Mouse (Mus musculus): ENCODE data around the gene Il13ra1. TPM values are rescaled to one million over a fixed set of nuclear protein-coding genes. Genes with fewer than 3 reads are reported as not detected.
A peak's percentile ranks its signal among the peaks of the same experiment; 100 is the strongest.

The Il13ra1 gene
- total RNA-seq (2014; fragmentation: Nextera tagmentation) = not detected in 2 replicates
- total RNA-seq (2017) = not detected in 2 replicates

DNA sequence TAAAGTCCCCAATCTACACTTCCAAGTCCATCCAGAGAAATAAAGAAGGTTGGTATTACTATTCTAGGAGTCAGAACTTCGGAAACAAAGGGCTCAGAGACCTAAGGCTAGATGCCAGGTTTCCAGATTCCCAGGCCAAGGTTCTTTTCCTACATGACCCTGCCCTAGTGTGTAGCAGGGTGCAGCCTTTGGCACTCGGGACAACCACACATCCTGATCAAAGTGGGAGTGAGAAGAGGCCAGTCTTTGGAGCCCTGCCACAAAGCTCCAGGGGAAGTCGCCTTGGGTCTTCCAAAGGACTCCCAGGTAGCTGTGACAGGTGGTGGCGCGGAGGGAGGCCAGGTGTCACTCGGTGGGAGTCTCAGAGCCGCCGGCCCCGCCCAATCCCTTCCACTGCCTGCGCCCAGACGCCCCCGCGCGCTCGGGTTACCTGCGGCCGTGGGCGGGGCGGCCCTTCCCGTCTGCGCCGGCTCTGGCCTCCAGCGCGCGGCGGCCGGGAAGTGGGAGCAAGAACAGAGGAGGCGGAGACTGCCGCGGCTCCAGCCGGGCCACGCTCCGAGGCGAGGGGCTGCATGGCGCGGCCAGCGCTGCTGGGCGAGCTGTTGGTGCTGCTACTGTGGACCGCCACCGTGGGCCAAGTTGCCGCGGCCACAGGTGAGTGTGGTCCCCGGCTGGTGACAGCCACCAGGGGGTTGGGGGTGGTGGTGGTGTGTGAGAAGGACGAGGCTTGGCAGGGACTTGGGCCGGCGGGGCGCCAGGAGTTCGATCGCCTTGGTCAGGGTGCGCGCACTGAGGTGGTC lies at the start of gene Il13ra1:
Gene Il13ra1 (plus strand): TSS at position 489 of the 800 bp plus-strand sequence.
- no peak for ATAC-seq (replicated peaks; ENCODE audit: low FRiP score, low TSS enrichment, poor library complexity, severe bottlenecking)

DNA sequence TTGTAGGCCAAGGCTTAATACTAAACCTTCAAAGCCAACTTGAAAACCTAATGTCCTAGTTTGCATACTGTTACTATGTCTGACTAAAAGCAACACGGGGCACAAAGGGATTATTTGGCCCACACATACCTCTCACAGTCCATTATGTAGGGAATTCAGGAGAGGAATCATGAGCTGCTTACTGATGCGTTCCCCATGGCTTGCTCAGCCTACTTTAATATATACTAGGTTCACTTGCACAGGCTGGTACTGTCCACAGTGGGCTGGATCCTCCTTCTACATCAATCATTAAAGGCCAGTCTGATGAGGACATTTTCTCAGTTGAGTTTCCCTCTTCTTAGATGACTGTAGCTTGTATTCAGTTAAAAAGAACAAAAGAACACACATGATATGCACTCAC lies 37.9 kb upstream of the Il13ra1 start:
- ATAC-seq (replicated peaks; ENCODE audit: low FRiP score, low TSS enrichment, poor library complexity, severe bottlenecking) = no peak

DNA sequence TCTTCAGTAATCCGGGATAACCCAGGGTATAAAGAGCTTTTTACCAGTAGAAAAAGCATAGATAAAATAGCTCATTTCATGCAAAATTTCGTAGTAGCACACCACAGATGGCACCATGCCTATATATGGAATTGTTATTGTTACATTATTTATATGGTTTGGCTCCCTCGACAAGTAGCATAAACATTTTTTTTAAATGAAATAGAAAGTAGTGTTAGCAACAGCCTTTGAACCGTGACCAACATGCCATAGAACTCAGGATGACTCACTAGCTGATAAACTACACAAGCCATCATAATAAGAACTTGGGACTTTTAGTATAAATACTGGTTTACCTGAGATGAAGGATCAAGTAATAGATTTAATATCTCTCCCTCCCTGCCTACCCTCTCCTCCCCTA lies 34.7 kb upstream of the Il13ra1 start:
- ATAC-seq (replicated peaks; ENCODE audit: low FRiP score, low TSS enrichment, poor library complexity, severe bottlenecking) = no peak

DNA sequence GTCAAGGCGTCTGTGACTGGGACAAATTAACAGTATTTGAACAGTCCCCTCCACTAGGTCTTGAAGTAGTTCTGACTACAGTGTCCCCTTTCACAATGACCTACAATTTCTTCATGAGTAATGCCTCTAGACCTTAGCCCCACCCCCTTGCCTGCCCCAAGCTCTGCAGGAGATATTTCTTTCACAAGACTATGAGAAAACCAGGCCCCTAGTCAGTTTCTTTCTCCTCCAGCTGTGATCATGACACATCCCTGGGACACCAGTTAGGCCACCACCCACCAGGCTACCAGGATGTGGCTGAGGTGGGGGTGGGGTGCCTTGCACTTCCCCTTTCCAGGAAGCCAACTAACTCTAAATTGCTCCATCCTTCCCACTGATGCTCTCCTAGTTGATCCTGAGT lies 29.0 kb upstream of the Il13ra1 start:
- ATAC-seq (replicated peaks; ENCODE audit: low FRiP score, low TSS enrichment, poor library complexity, severe bottlenecking) = no peak

DNA sequence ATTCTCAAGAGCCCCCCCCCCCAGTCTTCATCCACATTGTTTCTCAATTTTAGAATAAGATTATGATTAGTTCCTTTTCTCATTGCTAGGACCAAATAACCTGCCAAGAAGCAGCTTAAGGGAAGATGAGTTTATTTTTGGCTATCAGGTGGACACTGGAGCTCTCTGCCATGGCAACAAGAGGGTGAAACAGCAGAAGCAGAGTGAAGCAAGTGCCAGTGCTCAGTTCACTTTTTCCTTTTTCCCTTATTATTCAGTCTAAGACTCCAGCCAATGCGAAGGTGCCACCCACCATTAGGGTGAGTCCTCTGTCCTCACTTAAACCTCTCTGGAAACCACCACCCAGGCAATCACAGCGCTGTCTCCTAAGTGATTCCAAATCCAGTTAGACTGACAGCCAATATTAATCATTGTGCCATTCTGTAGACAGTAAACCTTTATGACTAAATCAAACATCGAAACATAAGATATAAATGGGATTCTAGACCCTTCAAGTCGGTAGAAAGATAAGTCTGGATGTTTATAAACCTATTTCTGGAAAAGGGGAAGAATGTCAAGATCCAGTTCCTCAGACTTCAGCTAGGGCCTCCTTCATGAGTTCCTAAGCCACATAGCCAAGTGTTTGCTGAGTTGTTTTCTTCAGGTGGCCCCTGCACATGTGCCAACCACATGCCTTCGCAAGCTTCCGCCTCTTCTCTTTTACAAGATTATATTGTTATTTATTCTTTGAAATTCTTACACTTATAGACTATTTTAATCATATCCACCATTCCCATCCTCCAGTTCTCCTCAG lies 23.2 kb upstream of the Il13ra1 start:
- no peak for ATAC-seq (replicated peaks; ENCODE audit: low FRiP score, low TSS enrichment, poor library complexity, severe bottlenecking)

DNA sequence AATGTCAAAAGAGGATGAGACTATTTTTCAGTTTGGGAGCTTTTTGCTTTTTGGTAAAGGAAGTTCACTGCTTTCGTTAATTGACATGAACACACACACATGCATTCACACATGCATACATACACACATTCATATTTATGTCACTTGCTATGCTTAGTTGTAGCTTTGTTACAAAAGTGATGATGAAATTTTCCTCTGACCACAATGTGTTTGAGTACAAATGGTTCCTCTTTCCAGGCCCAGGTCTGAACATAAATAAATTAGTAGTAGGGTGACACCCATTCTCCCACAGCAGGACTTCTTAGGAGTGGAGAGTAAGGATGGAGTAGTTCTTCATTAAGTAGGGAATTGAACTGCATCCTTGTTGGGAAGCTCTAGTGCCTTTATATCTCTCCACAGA lies 11.0 kb upstream of the Il13ra1 start:
- no peak for ATAC-seq (replicated peaks; ENCODE audit: low FRiP score, low TSS enrichment, poor library complexity, severe bottlenecking)

DNA sequence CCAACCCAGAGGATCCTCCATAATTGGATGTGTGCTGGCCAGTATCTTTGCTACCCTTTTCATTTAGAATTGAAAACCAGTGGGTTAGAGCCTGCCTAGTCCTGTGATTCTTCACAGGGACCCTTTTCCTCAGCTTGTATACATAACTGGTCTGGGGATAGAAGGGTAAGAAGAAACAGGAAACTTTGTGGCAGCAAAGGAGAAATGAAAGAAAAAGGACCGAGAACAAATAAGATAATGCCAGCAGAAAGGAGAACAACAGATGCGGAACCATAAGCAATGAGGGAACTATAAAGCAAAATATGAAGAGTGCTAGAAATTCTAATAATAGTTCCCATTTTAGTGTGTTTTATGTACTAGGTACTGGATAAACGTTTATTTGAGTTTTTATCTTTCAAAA lies 10.6 kb upstream of the Il13ra1 start:
- ATAC-seq (replicated peaks; ENCODE audit: low FRiP score, low TSS enrichment, poor library complexity, severe bottlenecking) = no peak

DNA sequence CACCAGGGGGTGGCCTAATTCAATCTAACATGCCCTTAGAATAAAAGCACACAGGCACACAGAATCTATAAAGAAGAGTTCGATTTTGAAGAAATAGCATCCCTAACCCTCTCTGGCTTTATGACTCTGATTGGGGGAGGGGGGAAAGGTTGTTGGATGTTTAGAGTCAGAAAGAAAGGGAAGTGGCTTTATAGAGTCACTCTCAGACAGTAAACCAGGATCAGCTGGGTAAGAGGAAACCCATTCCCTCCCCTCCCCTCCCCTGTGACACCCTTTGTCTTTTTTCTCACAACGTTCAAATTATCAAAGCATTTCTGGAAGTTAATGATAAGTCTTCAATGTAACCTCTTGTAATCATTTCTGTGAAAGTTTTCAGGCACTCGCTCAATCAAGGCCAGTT lies 3.3 kb upstream of the Il13ra1 start:
- ATAC-seq (replicated peaks; ENCODE audit: low FRiP score, low TSS enrichment, poor library complexity, severe bottlenecking) = no peak

DNA sequence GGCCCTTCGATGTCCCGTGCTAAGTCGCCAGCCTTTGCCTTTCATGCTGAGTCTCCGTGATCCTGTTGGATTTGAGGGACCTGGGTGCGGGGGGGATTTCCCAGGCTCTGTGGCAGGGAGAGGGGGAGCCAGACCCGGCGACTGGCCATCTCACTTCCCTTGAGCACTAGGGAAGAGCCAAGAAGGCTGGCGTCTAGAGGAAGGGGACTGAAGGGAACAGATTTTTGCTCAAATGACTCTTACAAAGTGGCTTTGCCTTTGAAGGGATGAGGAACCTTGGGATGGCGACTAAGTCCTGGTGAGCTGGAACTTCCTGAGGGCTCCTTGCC lies 476 bp downstream of the Il13ra1 start:
- ATAC-seq (replicated peaks; ENCODE audit: low FRiP score, low TSS enrichment, poor library complexity, severe bottlenecking) = no peak

DNA sequence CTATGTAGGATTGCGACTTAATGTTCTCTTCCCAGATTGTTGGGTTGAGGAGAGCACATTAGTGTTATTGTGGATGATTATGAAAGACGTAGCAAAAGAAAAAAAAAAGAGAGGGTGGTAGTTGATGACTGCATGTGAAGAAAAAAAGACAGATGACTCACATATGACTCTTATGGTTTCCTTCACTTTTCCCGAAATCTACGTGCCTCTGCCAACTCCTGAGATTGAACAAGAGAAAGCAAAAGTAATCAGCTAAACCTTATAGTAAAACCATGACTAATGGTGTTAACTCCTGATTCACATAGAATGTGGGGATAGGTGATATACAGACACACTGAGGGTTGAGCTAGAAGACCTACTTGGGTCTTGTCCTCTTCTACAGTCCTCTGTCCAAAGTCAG lies 3.3 kb downstream of the Il13ra1 start:
- no peak for ATAC-seq (replicated peaks; ENCODE audit: low FRiP score, low TSS enrichment, poor library complexity, severe bottlenecking)

DNA sequence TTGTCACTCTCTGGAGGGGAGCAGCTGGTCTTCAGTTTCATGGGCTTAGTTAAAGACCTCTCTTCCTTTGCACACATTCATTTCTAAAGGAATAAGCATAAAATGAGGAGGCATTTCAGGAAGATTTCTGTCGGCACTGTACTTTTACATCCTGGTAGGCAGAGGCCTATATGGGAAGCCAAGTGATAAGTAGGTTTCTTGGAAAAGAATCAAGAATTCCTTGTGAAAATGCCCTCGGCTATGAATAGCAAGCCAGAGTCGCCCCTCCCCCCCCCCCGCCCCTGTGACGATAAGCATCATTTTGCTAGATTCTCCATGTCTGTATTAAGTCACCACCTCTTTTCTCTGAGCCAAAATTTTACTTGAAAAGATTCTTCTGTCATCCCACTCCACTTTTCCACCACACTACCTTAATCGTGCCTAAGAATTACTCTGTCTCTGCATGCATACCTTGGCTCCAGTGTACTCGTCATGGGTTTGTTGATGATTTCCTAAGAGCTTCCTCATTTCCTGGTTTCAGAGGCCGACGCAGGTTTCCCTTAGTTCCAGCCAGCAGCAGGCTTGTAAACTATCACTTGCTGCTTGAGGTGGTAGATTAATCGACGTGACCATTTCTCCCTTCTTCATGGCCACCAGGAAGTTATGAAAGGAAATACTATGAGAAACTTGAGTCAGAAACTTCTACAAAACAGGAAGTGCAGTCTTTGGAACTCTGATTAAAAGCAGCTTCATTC lies 17.3 kb downstream of the Il13ra1 start:
- no peak for ATAC-seq (replicated peaks; ENCODE audit: low FRiP score, low TSS enrichment, poor library complexity, severe bottlenecking)

DNA sequence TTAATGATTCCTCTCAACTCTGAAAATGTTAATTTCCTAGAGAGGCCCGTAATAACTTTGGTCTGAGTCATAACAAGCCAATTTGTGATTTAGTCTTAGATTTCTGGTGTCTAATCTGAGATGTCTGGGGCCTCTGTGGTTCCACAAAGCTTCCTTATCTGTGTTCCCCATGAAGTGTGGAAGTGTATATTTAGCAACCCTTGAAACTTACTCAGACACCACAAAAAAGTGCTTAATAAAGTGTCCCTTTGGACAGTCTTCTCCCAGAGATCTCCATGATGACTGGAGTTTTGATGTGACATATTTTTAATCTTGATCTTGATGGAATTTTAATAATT lies 17.8 kb downstream of the Il13ra1 start:
- ATAC-seq (replicated peaks; ENCODE audit: low FRiP score, low TSS enrichment, poor library complexity, severe bottlenecking) = no peak

DNA sequence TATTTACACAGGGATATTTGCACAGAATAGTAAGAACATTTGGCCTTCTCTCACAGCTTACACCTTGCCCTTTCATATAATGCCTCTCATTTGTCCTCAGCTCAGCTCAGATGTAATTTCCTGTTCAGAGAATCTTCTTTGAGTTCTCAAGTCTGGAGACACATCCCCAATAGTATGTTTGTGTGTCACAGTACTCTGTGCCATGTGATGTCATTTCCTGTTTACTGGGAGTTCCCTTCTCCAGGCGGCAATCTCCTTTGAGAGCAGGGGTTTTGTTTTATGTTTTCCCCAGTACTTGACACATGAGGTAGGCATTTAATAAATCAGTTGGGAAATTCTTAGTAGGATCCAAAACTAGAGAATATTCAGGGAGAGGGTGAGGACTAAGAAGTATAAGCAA lies 24.4 kb downstream of the Il13ra1 start:
- no peak for ATAC-seq (replicated peaks; ENCODE audit: low FRiP score, low TSS enrichment, poor library complexity, severe bottlenecking)

DNA sequence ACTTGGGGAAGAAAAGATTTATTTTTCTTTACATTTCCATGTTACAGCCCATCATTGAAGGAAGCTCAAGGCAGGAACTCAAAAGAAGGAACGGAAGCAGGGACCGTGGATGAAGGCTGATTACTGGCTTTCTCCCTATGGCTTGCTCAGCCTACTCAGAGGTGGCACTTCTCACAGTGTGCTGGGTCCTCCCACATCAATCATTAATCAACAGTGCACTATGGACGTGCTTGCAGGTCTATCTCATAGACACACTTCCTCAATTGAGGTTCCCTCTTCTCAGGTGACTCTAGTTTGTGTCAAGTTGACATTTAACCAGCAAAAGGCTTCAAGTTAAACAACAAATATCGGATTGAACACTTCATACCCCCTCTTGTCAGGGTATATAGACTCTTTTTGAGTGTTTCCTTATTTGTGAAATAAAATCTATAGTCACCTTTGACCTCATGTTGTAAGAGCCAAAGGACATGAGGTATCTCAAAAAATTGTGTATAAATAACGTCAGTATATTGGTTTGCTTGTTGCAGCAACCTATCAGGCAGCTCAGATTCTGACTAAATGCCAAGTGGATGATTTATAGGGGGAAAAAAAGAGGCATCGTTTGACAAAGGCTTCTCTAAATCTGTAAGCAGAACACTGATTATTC lies 30.2 kb downstream of the Il13ra1 start:
- ATAC-seq (replicated peaks; ENCODE audit: low FRiP score, low TSS enrichment, poor library complexity, severe bottlenecking) = no peak

DNA sequence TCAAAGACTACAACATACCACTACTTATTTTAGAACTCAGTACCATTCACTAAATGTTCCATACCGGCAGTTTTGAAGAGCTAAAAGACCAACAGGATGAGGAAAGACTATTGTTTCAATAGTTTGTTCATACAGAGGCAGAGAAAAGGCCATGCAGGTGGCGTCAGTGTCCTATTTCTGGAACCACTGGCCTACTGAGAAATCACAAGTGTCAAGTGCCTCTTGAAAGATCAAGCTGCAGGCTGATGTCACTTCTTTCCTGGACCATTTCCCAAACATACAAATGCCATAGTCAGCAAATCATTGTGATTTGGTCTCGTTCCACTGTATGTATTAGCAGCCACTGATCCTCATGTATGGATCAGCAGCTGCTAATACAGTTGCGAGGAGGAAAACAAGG lies 34.8 kb downstream of the Il13ra1 start:
- no peak for ATAC-seq (replicated peaks; ENCODE audit: low FRiP score, low TSS enrichment, poor library complexity, severe bottlenecking)

DNA sequence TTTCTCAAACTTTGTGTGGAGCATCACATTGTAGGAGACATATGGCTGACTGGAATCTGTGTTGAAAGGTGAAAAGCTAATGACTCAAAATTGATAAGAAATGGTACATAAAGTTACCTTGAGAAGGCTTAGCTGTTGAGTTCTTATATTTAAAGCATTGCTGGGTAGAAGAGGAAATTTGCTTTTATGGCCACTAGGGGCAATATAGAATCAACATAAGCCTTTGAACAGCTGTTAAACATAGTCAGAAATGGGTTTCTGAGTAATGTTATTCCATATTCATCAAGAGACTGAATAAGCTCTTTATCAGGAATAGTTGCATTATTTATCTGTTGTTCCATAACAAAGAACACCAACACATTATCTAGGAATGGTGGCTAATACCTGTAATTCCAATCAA lies 38.2 kb downstream of the Il13ra1 start:
- ATAC-seq (replicated peaks; ENCODE audit: low FRiP score, low TSS enrichment, poor library complexity, severe bottlenecking) = no peak

DNA sequence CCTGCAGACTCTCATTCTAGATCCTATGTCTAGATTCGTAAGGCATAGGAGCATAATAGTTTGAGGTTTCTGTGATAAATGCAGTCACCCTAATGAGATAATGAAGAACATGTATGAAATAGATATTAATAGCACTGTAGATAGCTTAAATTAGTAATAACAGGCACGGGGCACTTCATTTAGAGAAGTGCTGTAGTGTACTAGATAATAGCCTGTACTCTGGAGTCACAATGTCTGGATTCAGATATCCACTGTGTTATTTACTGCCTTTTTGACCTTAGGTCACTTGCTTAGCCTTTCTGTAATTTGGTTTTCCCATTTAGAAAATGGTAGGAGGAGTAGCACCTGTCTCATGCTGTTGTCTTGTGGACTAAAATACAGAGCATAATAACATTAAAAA lies 44.8 kb downstream of the Il13ra1 start:
- no peak for ATAC-seq (replicated peaks; ENCODE audit: low FRiP score, low TSS enrichment, poor library complexity, severe bottlenecking)

DNA sequence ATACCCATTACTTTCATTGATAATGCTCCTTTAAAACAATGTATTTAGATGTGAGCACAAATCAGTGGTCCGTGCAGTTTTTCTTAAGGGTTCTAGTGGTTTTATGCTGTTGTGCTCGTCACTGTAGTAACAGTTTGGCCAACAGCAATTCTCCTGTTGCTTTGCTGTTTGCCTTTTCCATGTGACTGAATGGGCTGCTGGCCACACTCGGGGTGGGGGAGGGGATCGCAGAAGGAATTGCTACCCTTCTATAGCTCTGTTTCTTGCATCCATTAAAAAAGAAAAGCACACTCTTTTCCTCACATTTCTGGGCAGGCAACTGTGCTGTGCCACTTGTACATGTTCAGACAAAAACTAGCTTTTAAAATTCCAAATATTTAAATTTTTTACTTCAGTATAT lies 49.7 kb downstream of the Il13ra1 start:
- ATAC-seq (replicated peaks; ENCODE audit: low FRiP score, low TSS enrichment, poor library complexity, severe bottlenecking) = no peak

DNA sequence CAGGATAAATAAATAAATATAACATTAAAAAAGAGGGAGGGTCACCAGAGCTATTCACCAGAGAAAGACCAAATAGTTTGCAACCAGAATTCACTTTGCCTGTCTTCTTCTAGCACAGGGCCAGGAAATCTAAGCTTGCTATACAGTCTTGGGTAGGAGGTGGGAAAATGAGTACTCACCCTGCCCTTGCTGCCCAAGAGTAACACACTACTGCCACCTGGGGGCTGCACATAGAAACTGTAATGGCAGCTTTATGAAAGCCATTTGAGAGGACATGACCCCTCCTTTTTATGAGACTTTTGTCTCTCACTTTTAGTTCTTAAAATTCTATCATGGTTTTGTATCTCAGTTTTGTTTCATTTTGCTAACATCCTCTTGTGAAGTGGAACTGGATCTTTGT lies 71.7 kb downstream of the Il13ra1 start:
- ATAC-seq (replicated peaks; ENCODE audit: low FRiP score, low TSS enrichment, poor library complexity, severe bottlenecking) = peak; percentile 63

DNA sequence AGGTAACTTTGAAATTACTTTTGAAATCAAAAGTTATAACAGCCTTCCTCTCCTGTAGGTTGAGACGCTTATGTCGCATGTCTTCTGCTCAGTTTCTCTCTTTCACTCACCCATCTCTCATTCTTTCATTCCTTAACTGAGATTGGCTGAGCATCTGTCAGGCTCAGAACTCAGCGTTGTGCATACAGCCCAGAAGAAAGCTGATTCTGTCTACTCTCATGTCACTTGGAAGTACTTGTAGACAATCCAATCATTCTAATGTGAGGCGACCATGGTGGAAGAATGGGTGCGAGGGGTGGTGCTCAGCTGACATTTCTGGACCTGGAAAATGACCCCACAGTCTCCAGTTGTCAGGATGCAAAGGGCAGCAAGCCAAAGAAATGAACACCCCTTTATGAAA lies 74.1 kb downstream of the Il13ra1 start:
- ATAC-seq (replicated peaks; ENCODE audit: low FRiP score, low TSS enrichment, poor library complexity, severe bottlenecking) = no peak
